Mouse (Mus musculus) gastrocnemius, adult 18-20 months (tissue): Measurements from ENCODE around the gene Fgd6. TPM values are rescaled to one million over a fixed set of nuclear protein-coding genes. Genes with fewer than 3 reads are reported as not detected.

ENCODE experiments used
- DNase-seq: peaks from one replicate; pipeline ENCODE4 v3.0.0; 2021; ENCODE audit warnings: low spot score
- total RNA-seq, 2 experiments: library from RNA; stranded (reverse); gene quantifications; 2 replicates each; pipeline ENCODE4 v1.2.3; 2021

The Fgd6 gene
- total RNA-seq, 2 experiments from 2014 or later, result 2.7 to 3.0 TPM

GRCm38 (mm10) chr10:94087367-94088077 lies 51.7 kb downstream of the Fgd6 start:
- DNase-seq, result no peak

- no peak for DNase-seq
Measured at GRCm38 (mm10) chr10:94090032-94090431, 54.2 kb downstream of the Fgd6 start.

- no peak for DNase-seq
Measured at GRCm38 (mm10) chr10:94093534-94093933, 57.7 kb downstream of the Fgd6 start.

GRCm38 (mm10) chr10:94095743-94096465 lies 60.1 kb downstream of the Fgd6 start:
- DNase-seq, result no peak

GRCm38 (mm10) chr10:94097081-94097845 lies 61.5 kb downstream of the Fgd6 start:
- no peak for DNase-seq

GRCm38 (mm10) chr10:94098100-94098499 lies 62.3 kb downstream of the Fgd6 start:
- no peak for DNase-seq

- no peak for DNase-seq
Measured at GRCm38 (mm10) chr10:94105498-94105897, 69.7 kb downstream of the Fgd6 start.

- peak; percentile 30 for DNase-seq
Measured at GRCm38 (mm10) chr10:94107168-94107567, 71.4 kb downstream of the Fgd6 start.

GRCm38 (mm10) chr10:94107607-94108006 lies 71.8 kb downstream of the Fgd6 start:
- DNase-seq, result no peak

- DNase-seq, result no peak
Measured at GRCm38 (mm10) chr10:94108791-94109190, 73.0 kb downstream of the Fgd6 start.

- DNase-seq, result no peak
Measured at GRCm38 (mm10) chr10:94110834-94111754, 75.3 kb downstream of the Fgd6 start.

GRCm38 (mm10) chr10:94112207-94112606 lies 76.4 kb downstream of the Fgd6 start:
- no peak for DNase-seq

GRCm38 (mm10) chr10:94115893-94116599 lies 80.2 kb downstream of the Fgd6 start:
- DNase-seq, result peak; percentile 77

- DNase-seq, result no peak
Measured at GRCm38 (mm10) chr10:94116781-94117340, 81.1 kb downstream of the Fgd6 start.

- no peak for DNase-seq
Measured at GRCm38 (mm10) chr10:94117916-94118315, 82.1 kb downstream of the Fgd6 start.

- DNase-seq, result no peak
Measured at GRCm38 (mm10) chr10:94118993-94119392, 83.2 kb downstream of the Fgd6 start.

GRCm38 (mm10) chr10:94120676-94121075 lies 84.9 kb downstream of the Fgd6 start:
- DNase-seq, result no peak

- DNase-seq, result no peak
Measured at GRCm38 (mm10) chr10:94122595-94122994, 86.8 kb downstream of the Fgd6 start.

- DNase-seq, result no peak
Measured at GRCm38 (mm10) chr10:94123581-94123980, 87.8 kb downstream of the Fgd6 start.

GRCm38 (mm10) chr10:94124376-94124775 lies 88.6 kb downstream of the Fgd6 start:
- no peak for DNase-seq
